Mouse (Mus musculus) spleen, adult 2 months (tissue): ENCODE results near the gene Elmo2. TPM values are rescaled to one million over a fixed set of nuclear protein-coding genes. Genes with fewer than 3 reads are reported as not detected.

ENCODE experiments used
- DNase-seq, 2 experiments: peaks; one replicate each; pipeline versions ENCODE4 v3.0.0 to v3.0.0-alpha.2; 2012 to 2021; ENCODE audit warnings: low spot score in 2 of 2, low read depth in 1 of 2
- H3K27ac ChIP-seq: fragments of 200-500 bp; 2 replicates; pipeline ENCODE4 v1.5.1; 2012; ENCODE audit warnings: low read length, inconsistent platforms; ENCODE audit not compliant: insufficient read depth
- H3K27me3 ChIP-seq: fragments of 200-500 bp; 2 replicates; pipeline ENCODE4 v1.6.1; 2012; ENCODE audit warnings: mild to moderate bottlenecking, moderate library complexity, low read length, inconsistent platforms; ENCODE audit not compliant: control insufficient read depth, insufficient read depth
- H3K36me3 ChIP-seq: fragments of 200-500 bp; 2 replicates; pipeline ENCODE4 v1.6.1; 2012; ENCODE audit warnings: mild to moderate bottlenecking, low read length, inconsistent platforms; ENCODE audit not compliant: control insufficient read depth, insufficient read depth
- H3K4me1 ChIP-seq: fragments of 200-500 bp; 2 replicates; pipeline ENCODE4 v1.6.1; 2011; ENCODE audit warnings: inconsistent platforms; ENCODE audit not compliant: control insufficient read depth, insufficient read depth, insufficient read length
- H3K4me3 ChIP-seq: fragments of 200-500 bp; 2 replicates; pipeline ENCODE4 v1.5.1; 2011; ENCODE audit warnings: mild to moderate bottlenecking, inconsistent platforms; ENCODE audit not compliant: insufficient read depth, insufficient read length; ENCODE audit errors: extremely low read depth
- CTCF ChIP-seq: fragments of 200-500 bp; IDR thresholded peaks from 2 replicates; pipeline ENCODE4 v1.5.1; 2011; ENCODE audit warnings: mild to moderate bottlenecking, inconsistent platforms; ENCODE audit not compliant: insufficient read depth, insufficient read length, insufficient replicate concordance; ENCODE audit errors: extremely low read depth
- POLR2A ChIP-seq: fragments of 200-500 bp; IDR thresholded peaks from 2 replicates; pipeline ENCODE4 v1.6.1; 2011; ENCODE audit warnings: low read depth, low read length, inconsistent platforms
- whole genome bisulfite sequencing: fragments of 180-500 bp; shearing (Covaris S2); methylation state at CpG from one replicate; pipeline ENCODE4 v1.1.7; 2018; 5-methylcytosine and 5-hydroxymethylcytosine counted together
- polyA plus RNA-seq: library from polyadenylated mRNA; depleted of rRNA; stranded (reverse); fragments of >200 nt; gene quantifications from 2 replicates; pipeline ENCODE4 v1.2.3, GENCODE M21; 2012

Gene Elmo2
- polyA plus RNA-seq, 1 experiment = 62.3 TPM

DNA sequence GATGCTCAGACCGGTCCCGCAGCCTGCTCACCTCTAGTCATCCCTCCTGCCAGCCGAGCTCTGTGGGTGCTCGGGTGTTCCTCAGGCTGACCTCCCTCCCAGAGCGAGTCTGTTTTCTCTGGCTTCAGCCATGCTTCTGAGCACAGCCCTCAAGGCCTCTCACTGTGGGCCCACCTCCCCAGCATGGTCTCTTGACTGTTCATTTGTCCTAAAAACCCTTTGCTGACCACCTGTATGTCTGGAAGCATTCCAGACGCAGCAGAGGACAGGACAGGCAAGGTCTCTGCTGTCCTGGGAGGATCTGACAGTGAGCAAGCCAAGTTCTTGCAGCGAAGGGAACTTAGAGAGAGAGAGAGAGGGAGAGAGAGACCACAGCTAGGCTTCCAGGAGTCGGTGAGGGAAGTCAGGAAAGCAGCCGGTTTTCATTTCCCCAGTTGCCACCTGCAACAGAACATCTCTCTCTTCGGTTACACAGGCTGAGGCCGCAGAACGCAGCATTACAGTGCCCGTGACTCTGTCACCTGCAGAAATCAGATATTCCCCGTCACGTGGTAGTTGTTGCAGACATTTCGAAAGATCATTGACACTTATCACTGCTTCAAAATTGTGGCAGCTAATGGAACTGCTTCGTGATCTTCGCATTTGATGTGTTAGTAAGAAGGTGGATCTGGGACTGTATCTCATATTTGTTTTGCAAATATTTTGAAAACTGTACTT, 63.8 kb downstream of the Elmo2 start:
- no peaks in the 10 kb centered on the region for H3K27me3 ChIP-seq
- TF ChIP-seq CTCF (no peak), POLR2A (no peak)
- H3K4me3 ChIP-seq = no peak overlapping the region
- no peak for DNase-seq
- no peak overlapping the region for H3K27ac ChIP-seq
- 53% methylated on average over 18 of the region's 18 CpGs for WGBS
- H3K4me1 ChIP-seq = no peaks in the 10 kb centered on the region
- no peaks in the 10 kb centered on the region for H3K36me3 ChIP-seq

DNA sequence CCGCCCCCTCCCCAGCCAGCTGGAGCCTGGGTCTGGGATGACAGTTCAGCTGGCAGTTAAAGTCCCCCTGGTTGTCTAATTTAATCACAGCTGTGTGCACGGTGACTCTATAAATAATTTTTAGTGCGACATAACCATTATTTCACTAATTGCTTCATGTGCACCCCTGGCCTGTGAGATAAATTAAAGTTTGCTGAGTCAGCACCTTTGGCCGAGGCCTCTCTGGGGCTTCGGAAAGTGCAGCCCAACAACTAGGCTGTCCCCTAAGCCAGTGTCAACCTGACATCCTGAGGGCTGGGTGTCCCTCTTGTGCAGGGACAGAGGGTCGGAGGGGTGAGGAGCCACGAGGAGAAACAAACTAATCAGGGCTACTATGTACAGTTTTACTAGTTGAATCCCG, 66.4 kb downstream of the Elmo2 start:
- TF ChIP-seq CTCF = no peak
- no peak for TF ChIP-seq POLR2A
- Histone ChIP-seq H3K4me1 (no peaks in the 10 kb centered on the region), H3K27me3 (no peaks in the 10 kb centered on the region), H3K36me3 (no peaks in the 10 kb centered on the region), H3K27ac (no peak overlapping the region), H3K4me3 (no peak overlapping the region)
- DNase-seq = no peak
- WGBS = 80% methylated on average over 8 of the region's 8 CpGs

DNA sequence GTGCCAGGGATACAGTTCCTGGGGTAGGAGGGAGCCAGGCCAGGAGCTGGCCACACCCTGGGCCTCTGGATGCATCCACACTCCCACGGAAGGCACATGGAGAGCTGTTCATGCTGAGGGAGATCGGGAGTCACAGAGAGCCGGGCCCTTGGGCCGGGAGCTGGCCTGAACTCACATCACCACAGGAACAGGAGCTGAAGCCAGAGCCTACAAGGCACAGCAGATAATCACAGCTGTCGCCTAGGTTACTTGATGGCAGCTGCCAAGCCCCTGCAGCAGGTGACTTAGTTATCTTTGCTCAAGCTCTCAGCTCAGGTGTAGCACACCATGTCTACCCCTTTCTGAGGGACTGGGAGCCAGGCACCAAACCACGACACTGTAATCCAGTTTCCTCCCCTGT, 68.0 kb downstream of the Elmo2 start:
- Histone ChIP-seq H3K4me3 (no peak overlapping the region), H3K27me3 (no peaks in the 10 kb centered on the region), H3K4me1 (no peaks in the 10 kb centered on the region), H3K36me3 (no peaks in the 10 kb centered on the region), H3K27ac (no peak overlapping the region)
- WGBS = 88% methylated on average over 6 of the region's 6 CpGs
- DNase-seq = no peak
- TF ChIP-seq CTCF (no peak), POLR2A (no peak)

DNA sequence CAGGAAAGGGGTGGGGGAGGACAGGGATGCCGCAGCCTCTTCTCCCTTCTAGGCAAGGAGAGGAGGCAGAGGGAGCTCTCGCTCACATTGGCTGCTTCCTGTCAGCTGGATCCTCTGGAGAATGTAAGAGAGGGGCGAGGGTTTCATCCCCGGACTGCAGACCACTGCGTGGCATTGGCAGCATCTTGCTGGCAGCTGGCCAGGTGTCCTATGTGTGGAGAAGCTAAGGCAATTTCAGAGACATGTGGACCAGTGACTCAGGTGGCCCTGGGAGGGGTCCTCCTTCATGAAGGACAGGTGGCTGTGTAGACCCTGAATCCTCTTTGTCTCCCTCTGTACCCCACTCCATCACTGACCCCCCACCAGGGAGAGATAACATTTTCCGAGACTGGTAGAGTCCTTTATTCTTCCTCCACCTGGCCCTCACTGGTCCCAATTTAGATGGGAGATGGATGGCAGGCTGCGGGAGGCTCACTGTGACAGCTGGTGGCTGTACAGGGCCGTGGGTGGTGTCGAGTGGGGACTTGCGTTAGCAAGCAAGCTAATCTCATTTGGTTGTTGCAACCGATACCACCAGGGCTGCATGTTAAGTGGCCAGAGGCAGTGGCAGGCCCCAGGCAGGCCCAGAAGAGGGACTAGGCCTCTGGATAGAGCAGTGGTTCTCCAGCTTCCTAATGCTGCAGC, 69.0 kb downstream of the Elmo2 start:
- H3K4me3 ChIP-seq = no peak overlapping the region
- H3K4me1 ChIP-seq = no peaks in the 10 kb centered on the region
- no peak overlapping the region for H3K27ac ChIP-seq
- H3K36me3 ChIP-seq = no peaks in the 10 kb centered on the region
- no peak for DNase-seq
- 71% methylated on average over 11 of the region's 11 CpGs for WGBS
- TF ChIP-seq CTCF (no peak), POLR2A (no peak)
- H3K27me3 ChIP-seq = no peaks in the 10 kb centered on the region

DNA sequence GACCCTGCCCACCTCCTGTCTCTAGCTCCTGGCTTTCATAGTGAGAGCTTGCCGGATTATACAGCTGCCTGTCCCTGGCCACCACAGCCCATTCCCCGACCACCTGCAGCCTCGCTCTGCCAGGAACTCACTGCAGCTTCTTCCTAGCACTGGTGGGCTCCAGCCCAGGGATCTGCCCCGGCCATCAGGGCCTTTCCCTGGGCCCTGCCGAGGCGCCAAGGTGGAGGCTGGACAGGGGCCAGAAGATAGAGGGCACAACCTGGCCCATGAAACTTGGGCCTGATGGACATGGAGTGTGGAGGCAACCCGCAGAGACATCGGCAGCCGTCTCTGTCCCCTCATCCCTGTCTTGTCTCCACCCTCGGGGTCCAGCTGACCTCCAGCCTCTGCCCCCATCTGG, 70.1 kb downstream of the Elmo2 start:
- Histone ChIP-seq H3K4me1 (no peaks in the 10 kb centered on the region), H3K36me3 (no peaks in the 10 kb centered on the region), H3K27ac (no peak overlapping the region), H3K27me3 (no peaks in the 10 kb centered on the region), H3K4me3 (no peak overlapping the region)
- DNase-seq = no peak
- no peak for TF ChIP-seq POLR2A
- 84% methylated on average over 10 of the region's 10 CpGs for WGBS

DNA sequence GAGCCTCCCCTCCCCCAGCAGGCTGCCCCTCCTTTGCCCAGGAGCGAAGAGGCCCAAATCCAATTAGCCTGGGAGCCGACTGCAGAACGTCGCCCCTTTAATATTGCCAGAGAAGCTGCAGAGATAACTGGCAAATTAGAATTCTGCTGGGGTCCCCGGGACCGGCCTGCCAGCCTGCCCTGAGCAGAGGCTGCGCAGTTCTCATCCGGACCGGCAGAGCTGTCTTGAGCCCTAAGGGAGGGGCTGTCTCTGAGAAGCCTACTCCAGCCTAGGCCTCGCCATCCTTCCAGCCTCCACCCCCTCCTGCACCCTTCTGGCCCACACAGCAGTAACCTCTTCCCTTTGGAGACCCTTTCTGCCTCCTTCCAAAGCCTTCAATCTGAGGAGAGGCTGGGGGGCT, 72.4 kb downstream of the Elmo2 start:
- DNase-seq = no peak
- Histone ChIP-seq H3K36me3 (no peaks in the 10 kb centered on the region), H3K4me1 (no peaks in the 10 kb centered on the region), H3K27ac (no peak overlapping the region), H3K4me3 (no peak overlapping the region), H3K27me3 (no peaks in the 10 kb centered on the region)
- 73% methylated on average over 10 of the region's 10 CpGs for WGBS
- TF ChIP-seq POLR2A = no peak
- TF ChIP-seq CTCF = no peak

DNA sequence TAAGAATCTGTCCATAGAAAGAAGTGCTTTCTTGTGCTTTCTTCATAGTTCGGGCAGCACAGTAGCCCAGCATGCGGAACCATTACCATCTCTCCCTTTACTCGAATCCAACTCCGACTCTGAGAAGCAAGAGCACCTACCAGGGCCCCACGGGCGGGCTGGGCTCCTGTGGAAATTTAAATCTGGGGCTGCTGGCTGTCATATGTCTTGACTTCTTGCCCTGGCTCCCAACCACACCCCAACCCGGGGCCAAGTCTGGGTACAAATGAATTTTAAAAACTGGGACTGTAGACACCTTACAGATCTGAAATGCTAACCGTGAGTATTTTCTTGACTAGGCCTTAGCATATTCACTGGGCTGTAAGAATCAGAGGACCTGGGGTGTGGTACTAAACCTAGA, 73.0 kb downstream of the Elmo2 start:
- H3K27me3 ChIP-seq = no peaks in the 10 kb centered on the region
- no peaks in the 10 kb centered on the region for H3K36me3 ChIP-seq
- 89% methylated on average over 8 of the region's 8 CpGs for WGBS
- no peak overlapping the region for H3K4me3 ChIP-seq
- no peak for DNase-seq
- no peak for TF ChIP-seq POLR2A
- no peak for TF ChIP-seq CTCF
- H3K27ac ChIP-seq = no peak overlapping the region
- no peaks in the 10 kb centered on the region for H3K4me1 ChIP-seq
